Mouse (Mus musculus) heart, adult 8-10 months (tissue): Measurements from ENCODE around the gene Fhl3. TPM values are rescaled to one million over a fixed set of nuclear protein-coding genes. Genes with fewer than 3 reads are reported as not detected.

Source experiments
- DNase-seq: peaks from one replicate; pipeline ENCODE4 v3.0.0; 2022; ENCODE audit warnings: low spot score
- microRNA-seq: library from miRNA; unstranded; fragments of <30 nt; microRNA quantifications from one replicate; pipeline ENCODE4 v1.2.0, GENCODE M21; 2022
- total RNA-seq, 4 experiments: library from RNA; stranded (reverse); gene quantifications; 2 replicates each; pipeline ENCODE4 v1.2.4; 2022

Gene Fhl3
- total RNA-seq, 4 experiments from 2014 or later: 8.8 to 18.8 (median 11.2) TPM

GRCm38 (mm10) chr4:124755526-124755925 is 55.0 kb downstream of the Fhl3 start:
- no peak for DNase-seq

Small RNA genes within 50 kb of the gene (microRNA-seq; reads per million reads assigned to microRNA genes)
- gene Gm24721 (not detected), gene Mir697 (not detected), gene Mir698 (not detected)

Other genes with a start within 250 kb of the Fhl3 start
- gene 3100002H09Rik, start 89.9 kb upstream of the Fhl3 start, total RNA-seq: not detected
- gene Pou3f1, start 43.9 kb upstream of the Fhl3 start, total RNA-seq: under 1 TPM; 0.09 to 0.31 (median 0.14) TPM
- gene Utp11, start 7.1 kb upstream of the Fhl3 start, total RNA-seq: 10 to 100 TPM; 12.4 to 14.5 (median 13.7) TPM
- gene Sf3a3, start 14.1 kb downstream of the Fhl3 start, total RNA-seq: 10 to 100 TPM; 15.5 to 17.3 (median 16.5) TPM
- 1 to 10 TPM; 6.5 to 9.9 (median 7.3) TPM for gene Inpp5b, start 41.1 kb downstream of the Fhl3 start, total RNA-seq
- gene Mtf1, start 101.4 kb downstream of the Fhl3 start, total RNA-seq: 10 to 100 TPM; 12.5 to 18.4 (median 14.5) TPM
- gene Yrdc, start 150.0 kb downstream of the Fhl3 start, total RNA-seq: 10 to 100 TPM; 20.8 to 22.5 (median 22.0) TPM
- 10 to 100 TPM; 18.2 to 23.5 (median 21.0) TPM for gene 1110065P20Rik, start 150.5 kb downstream of the Fhl3 start, total RNA-seq
- 1 to 10 TPM in 1 of 4 experiments, under 1 TPM in 3; 0.54 to 1.0 (median 0.69) TPM for gene Maneal, start 161.5 kb downstream of the Fhl3 start, total RNA-seq
- gene Epha10, start 180.2 kb downstream of the Fhl3 start, total RNA-seq: not detected
- gene 9930104L06Rik, start 236.3 kb downstream of the Fhl3 start, total RNA-seq: 10 to 100 TPM in 1 of 4 experiments, 1 to 10 TPM in 3; 5.8 to 11.1 (median 8.7) TPM
- 1 to 10 TPM in 1 of 4 experiments, under 1 TPM in 3; 0.69 to 1.1 (median 0.85) TPM for gene Cdca8, start 238.6 kb downstream of the Fhl3 start, total RNA-seq